Mouse (Mus musculus): ENCODE measurements around the gene Rpl9. TPM values are rescaled to one million over a fixed set of nuclear protein-coding genes. Genes with fewer than 3 reads are reported as not detected.

Rpl9 gene
- polyA plus RNA-seq, 1 experiment from 2014 or later, result 987 TPM

GRCm38 (mm10) chr5:65419136-65419535, 27.9 kb upstream of the Rpl9 start:
- no peaks in the 10 kb centered on the region for H3K9me3 ChIP-seq
- peaks cover 15% of the 10 kb centered on the region for H3K4me1 ChIP-seq
- H3K4me3 ChIP-seq, result no peak overlapping the region
- H3K27ac ChIP-seq (replicated peaks), result no peak overlapping the region
- H3K36me3 ChIP-seq (replicated peaks), result peaks cover 85% of the 10 kb centered on the region
- no peaks in the 10 kb centered on the region for H3K27me3 ChIP-seq (replicated peaks; ENCODE audit: low read depth, poor library complexity, severe bottlenecking)
- 83% methylated on average over 10 of the region's 10 CpGs for WGBS
- DNase-seq (ENCODE audit: low spot score), result no peak

GRCm38 (mm10) chr5:65415653-65416458, 24.6 kb upstream of the Rpl9 start:
- peak overlapping the region; percentile 88 for H3K27ac ChIP-seq (replicated peaks)
- peaks cover 85% of the 10 kb centered on the region for H3K36me3 ChIP-seq (replicated peaks)

GRCm38 (mm10) chr5:65407989-65408388, 16.7 kb upstream of the Rpl9 start:
- 38% methylated on average over 12 of the region's 12 CpGs for WGBS
- DNase-seq (ENCODE audit: low spot score), result no peak
- H3K4me3 ChIP-seq, result no peak overlapping the region
- H3K36me3 ChIP-seq (replicated peaks), result peaks cover 83% of the 10 kb centered on the region
- no peak overlapping the region for H3K27ac ChIP-seq (replicated peaks)
- no peaks in the 10 kb centered on the region for H3K27me3 ChIP-seq (replicated peaks; ENCODE audit: low read depth, poor library complexity, severe bottlenecking)
- H3K4me1 ChIP-seq, result peaks cover 4% of the 10 kb centered on the region; the same call in 1 of the 2 replicates
- no peaks in the 10 kb centered on the region for H3K9me3 ChIP-seq

More at GRCm38 (mm10) chr5:65415653-65416458, 24.6 kb upstream of the Rpl9 start:
- H3K27me3 ChIP-seq (replicated peaks; ENCODE audit: low read depth, poor library complexity, severe bottlenecking), result no peaks in the 10 kb centered on the region
- peak; percentile 79 for DNase-seq (ENCODE audit: low spot score)
- peak overlapping the region; percentile 30 for H3K4me3 ChIP-seq
- 19% methylated on average over 26 of the region's 26 CpGs for WGBS
- peaks cover 15% of the 10 kb centered on the region for H3K4me1 ChIP-seq
- H3K9me3 ChIP-seq, result no peaks in the 10 kb centered on the region

GRCm38 (mm10) chr5:65401251-65401994, 10.2 kb upstream of the Rpl9 start:
- H3K27ac ChIP-seq (replicated peaks), result no peak overlapping the region
- peak; percentile 79 for DNase-seq (ENCODE audit: low spot score)
- H3K9me3 ChIP-seq, result no peaks in the 10 kb centered on the region
- no peak overlapping the region for H3K4me3 ChIP-seq
- 28% methylated on average over 2 of the region's 2 CpGs for WGBS
- no peaks in the 10 kb centered on the region for H3K27me3 ChIP-seq (replicated peaks; ENCODE audit: low read depth, poor library complexity, severe bottlenecking)
- H3K4me1 ChIP-seq, result no peaks in the 10 kb centered on the region
- H3K36me3 ChIP-seq (replicated peaks), result peaks cover 91% of the 10 kb centered on the region

- WGBS, result 92% methylated on average over 7 of the region's 7 CpGs
- peaks cover 68% of the 10 kb centered on the region for H3K36me3 ChIP-seq (replicated peaks)
- peaks cover 12% of the 10 kb centered on the region for H3K4me1 ChIP-seq
- H3K27me3 ChIP-seq (replicated peaks; ENCODE audit: low read depth, poor library complexity, severe bottlenecking), result no peaks in the 10 kb centered on the region
- DNase-seq (ENCODE audit: low spot score), result no peak
- H3K9me3 ChIP-seq, result no peaks in the 10 kb centered on the region
- no peak overlapping the region for H3K27ac ChIP-seq (replicated peaks)
- H3K4me3 ChIP-seq, result no peak overlapping the region
These were observed 3.2 kb upstream of the Rpl9 start for GRCm38 (mm10) chr5:65394425-65394824.

GRCm38 (mm10) chr5:65391753-65392152, 509 bp upstream of the Rpl9 start:
- H3K27ac ChIP-seq (replicated peaks), result peak overlapping the region; percentile 99
- peak; percentile 20 for DNase-seq (ENCODE audit: low spot score)
- no peaks in the 10 kb centered on the region for H3K27me3 ChIP-seq (replicated peaks; ENCODE audit: low read depth, poor library complexity, severe bottlenecking)
- WGBS, result 4% methylated on average over 12 of the region's 12 CpGs
- peaks cover 17% of the 10 kb centered on the region for H3K4me1 ChIP-seq
- peak overlapping the region; percentile 99 for H3K4me3 ChIP-seq
- peaks cover 68% of the 10 kb centered on the region for H3K36me3 ChIP-seq (replicated peaks)
- no peaks in the 10 kb centered on the region for H3K9me3 ChIP-seq

- no peaks in the 10 kb centered on the region for H3K9me3 ChIP-seq
- WGBS, result 77% methylated on average over 6 of the region's 6 CpGs
- H3K36me3 ChIP-seq (replicated peaks), result peaks cover 41% of the 10 kb centered on the region
- H3K27me3 ChIP-seq (replicated peaks; ENCODE audit: low read depth, poor library complexity, severe bottlenecking), result no peaks in the 10 kb centered on the region
- H3K27ac ChIP-seq (replicated peaks), result no peak overlapping the region
- H3K4me3 ChIP-seq, result no peak overlapping the region
- DNase-seq (ENCODE audit: low spot score), result no peak
- H3K4me1 ChIP-seq, result peaks cover 14% of the 10 kb centered on the region
These were observed 4.0 kb downstream of the Rpl9 start for GRCm38 (mm10) chr5:65387008-65387867.

- H3K4me3 ChIP-seq, result no peak overlapping the region
- WGBS, result 65% methylated on average over 2 of the region's 2 CpGs
- no peak overlapping the region for H3K27ac ChIP-seq (replicated peaks)
- peaks cover 41% of the 10 kb centered on the region for H3K36me3 ChIP-seq (replicated peaks)
- H3K9me3 ChIP-seq, result no peaks in the 10 kb centered on the region
- no peaks in the 10 kb centered on the region for H3K27me3 ChIP-seq (replicated peaks; ENCODE audit: low read depth, poor library complexity, severe bottlenecking)
- DNase-seq (ENCODE audit: low spot score), result no peak
- peaks cover 14% of the 10 kb centered on the region for H3K4me1 ChIP-seq
These were observed 5.5 kb downstream of the Rpl9 start for GRCm38 (mm10) chr5:65385704-65386103.

GRCm38 (mm10) chr5:65374746-65375145, 16.5 kb downstream of the Rpl9 start:
- Histone ChIP-seq H3K27me3 (replicated peaks; ENCODE audit: low read depth, poor library complexity, severe bottlenecking) (no peaks in the 10 kb centered on the region), H3K4me1 (no peaks in the 10 kb centered on the region), H3K4me3 (no peak overlapping the region), H3K27ac (replicated peaks) (no peak overlapping the region), H3K9me3 (no peaks in the 10 kb centered on the region), H3K36me3 (replicated peaks) (no peaks in the 10 kb centered on the region)
- WGBS, result 86% methylated on average over 7 of the region's 7 CpGs
- DNase-seq (ENCODE audit: low spot score), result no peak

GRCm38 (mm10) chr5:65371551-65371950, 19.7 kb downstream of the Rpl9 start:
- no peak overlapping the region for H3K27ac ChIP-seq (replicated peaks)
- H3K27me3 ChIP-seq (replicated peaks; ENCODE audit: low read depth, poor library complexity, severe bottlenecking), result no peaks in the 10 kb centered on the region
- H3K4me3 ChIP-seq, result no peak overlapping the region
- no peaks in the 10 kb centered on the region for H3K9me3 ChIP-seq
- H3K36me3 ChIP-seq (replicated peaks), result no peaks in the 10 kb centered on the region
- WGBS, result 94% methylated on average over 7 of the region's 7 CpGs
- H3K4me1 ChIP-seq, result no peaks in the 10 kb centered on the region
- DNase-seq (ENCODE audit: low spot score), result no peak

- Histone ChIP-seq H3K36me3 (replicated peaks) (no peaks in the 10 kb centered on the region), H3K4me3 (no peak overlapping the region), H3K27ac (replicated peaks) (no peak overlapping the region), H3K9me3 (no peaks in the 10 kb centered on the region), H3K4me1 (no peaks in the 10 kb centered on the region), H3K27me3 (replicated peaks; ENCODE audit: low read depth, poor library complexity, severe bottlenecking) (no peaks in the 10 kb centered on the region)
- 90% methylated on average over 11 of the region's 11 CpGs for WGBS
- DNase-seq (ENCODE audit: low spot score), result no peak
These were observed 23.4 kb downstream of the Rpl9 start for GRCm38 (mm10) chr5:65367837-65368236.

- Histone ChIP-seq H3K36me3 (replicated peaks) (no peaks in the 10 kb centered on the region), H3K4me3 (no peak overlapping the region), H3K9me3 (0 out of 2 replicates have a peak, but pooled peaks cover 4% of the 10 kb centered on the region), H3K27ac (replicated peaks) (no peak overlapping the region), H3K27me3 (replicated peaks; ENCODE audit: low read depth, poor library complexity, severe bottlenecking) (no peaks in the 10 kb centered on the region), H3K4me1 (no peaks in the 10 kb centered on the region)
- DNase-seq (ENCODE audit: low spot score), result no peak
- WGBS, result 82% methylated on average over 3 of the region's 3 CpGs
These were observed 33.5 kb downstream of the Rpl9 start for GRCm38 (mm10) chr5:65357771-65358170.
